Mouse (Mus musculus): ENCODE results near the gene Dnm1. TPM values are rescaled to one million over a fixed set of nuclear protein-coding genes. Genes with fewer than 3 reads are reported as not detected.

Gene Dnm1
- polyA plus RNA-seq, 1 experiment from 2014 or later, result 2.4 TPM

DNA sequence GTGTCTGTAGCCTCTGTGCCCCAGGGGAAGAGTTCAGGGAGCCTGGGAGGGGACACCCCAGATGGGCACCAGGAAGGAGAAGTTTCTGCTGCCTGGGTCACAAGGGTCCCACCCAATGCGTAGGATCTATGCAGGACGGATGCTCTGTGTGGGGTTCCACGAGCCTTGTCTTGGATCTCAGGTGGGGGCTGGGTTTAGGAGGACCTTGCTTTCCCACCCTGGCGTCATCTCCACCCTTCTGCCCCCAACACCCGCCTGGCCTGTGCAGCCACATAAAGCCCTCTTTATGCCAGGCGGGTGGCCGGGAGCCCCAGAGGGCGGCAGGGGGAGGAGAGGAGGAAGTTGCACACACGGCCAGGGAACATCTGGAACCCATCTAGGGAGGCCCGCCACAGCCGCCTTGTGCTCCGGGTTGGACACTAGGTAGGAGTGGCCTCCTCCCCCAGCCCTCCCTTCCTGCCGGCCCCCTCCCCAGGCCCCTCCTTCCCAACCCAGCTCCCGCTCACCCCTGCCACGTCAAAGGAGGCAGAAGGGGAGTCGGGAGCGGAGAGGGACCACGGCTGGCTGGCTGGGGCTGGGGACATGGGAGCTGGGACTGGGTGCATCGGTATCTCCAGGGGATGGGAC is 35.2 kb downstream of the Dnm1 start:
- H3K4me3 ChIP-seq, result peak overlapping the region; percentile 30
- WGBS (ENCODE audit: insufficient replicate concordance), result 10% methylated on average over 19 of the region's 19 CpGs
- no peaks in the 10 kb centered on the region for H3K9me3 ChIP-seq (replicated peaks)
- H3K4me2 ChIP-seq, result peak overlapping the region; percentile 36
- peak overlapping the region; percentile 59 for H3K27ac ChIP-seq
- peaks cover 23% of the 10 kb centered on the region; the same call in 1 of the 2 replicates for H3K4me1 ChIP-seq
- peak overlapping the region; percentile 54; the same call in 1 of the 2 replicates for H3K9ac ChIP-seq
- no peaks in the 10 kb centered on the region for H3K36me3 ChIP-seq
- H3K27me3 ChIP-seq (replicated peaks), result peaks cover 96% of the 10 kb centered on the region
- 0 out of 2 replicates have a peak, but pooled peaks have one; percentile 14 for ATAC-seq

- Histone ChIP-seq H3K27me3 (replicated peaks) (peaks cover 96% of the 10 kb centered on the region), H3K36me3 (no peaks in the 10 kb centered on the region), H3K4me3 (no peak overlapping the region), H3K9ac (no peak overlapping the region), H3K9me3 (replicated peaks) (no peaks in the 10 kb centered on the region), H3K27ac (peak overlapping the region; percentile 38; the same call in 1 of the 2 replicates), H3K4me1 (peaks cover 29% of the 10 kb centered on the region), H3K4me2 (no peak overlapping the region)
- no peak for ATAC-seq
- WGBS (ENCODE audit: insufficient replicate concordance), result 63% methylated on average over 20 of the region's 20 CpGs
Measured at GRCm38 (mm10) chr2:32316887-32317656, 36.1 kb downstream of the Dnm1 start.

DNA sequence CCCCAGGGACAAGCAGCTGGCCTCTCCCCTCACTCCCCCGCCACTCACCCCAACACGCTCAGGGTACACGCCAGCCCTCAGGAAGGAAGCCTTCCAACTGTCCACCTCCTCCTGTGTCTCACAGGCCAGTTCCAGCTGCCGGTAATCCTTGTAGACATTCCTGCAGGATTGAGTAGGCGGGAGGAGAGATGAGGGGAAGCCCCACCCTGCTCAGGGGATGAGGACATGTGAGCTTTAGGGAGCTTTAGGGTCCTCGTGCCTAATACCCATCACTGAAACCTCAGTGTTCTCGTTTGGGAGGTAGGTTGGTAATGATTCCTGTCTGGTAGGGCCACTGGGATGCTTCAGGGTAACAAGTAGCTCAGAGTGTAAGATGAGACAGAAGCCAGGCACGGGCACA is 37.4 kb downstream of the Dnm1 start:
- ATAC-seq, result no peak
- no peak overlapping the region for H3K27ac ChIP-seq
- peaks cover 40% of the 10 kb centered on the region for H3K4me1 ChIP-seq
- H3K9ac ChIP-seq, result no peak overlapping the region
- no peak overlapping the region for H3K4me2 ChIP-seq
- WGBS (ENCODE audit: insufficient replicate concordance), result 35% methylated on average over 8 of the region's 8 CpGs
- H3K4me3 ChIP-seq, result no peak overlapping the region
- H3K9me3 ChIP-seq (replicated peaks), result no peaks in the 10 kb centered on the region
- peaks cover 97% of the 10 kb centered on the region for H3K27me3 ChIP-seq (replicated peaks)
- H3K36me3 ChIP-seq, result no peaks in the 10 kb centered on the region

DNA sequence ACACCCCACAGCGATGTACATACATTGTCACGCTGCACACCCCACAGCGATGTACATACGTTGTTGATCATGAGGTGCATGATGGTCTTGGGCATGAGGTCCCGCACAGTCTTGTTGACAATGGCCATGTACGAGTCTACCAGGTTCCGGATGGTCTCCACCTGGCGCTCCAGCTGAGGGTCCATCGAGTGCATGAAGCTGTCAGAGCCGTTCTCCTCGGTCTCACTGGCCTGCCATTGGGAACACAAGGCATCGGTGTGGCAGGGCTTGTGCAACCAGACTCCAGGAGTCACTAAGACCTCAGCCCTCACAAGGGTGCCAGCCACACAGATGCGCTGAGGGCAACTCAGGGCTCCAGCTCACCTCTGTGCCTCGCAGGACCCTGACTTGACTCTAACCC is 38.3 kb downstream of the Dnm1 start:
- no peak overlapping the region for H3K4me3 ChIP-seq
- WGBS (ENCODE audit: insufficient replicate concordance), result 80% methylated on average over 14 of the region's 14 CpGs
- H3K9me3 ChIP-seq (replicated peaks), result no peaks in the 10 kb centered on the region
- ATAC-seq, result no peak
- peaks cover 96% of the 10 kb centered on the region for H3K27me3 ChIP-seq (replicated peaks)
- H3K9ac ChIP-seq, result no peak overlapping the region
- peaks cover 36% of the 10 kb centered on the region for H3K4me1 ChIP-seq
- no peak overlapping the region for H3K27ac ChIP-seq
- H3K4me2 ChIP-seq, result no peak overlapping the region
- no peaks in the 10 kb centered on the region for H3K36me3 ChIP-seq

- 1% methylated on average over 54 of the region's 56 CpGs for WGBS (ENCODE audit: insufficient replicate concordance)
- Histone ChIP-seq H3K27me3 (replicated peaks) (peaks cover 76% of the 10 kb centered on the region), H3K9me3 (replicated peaks) (no peaks in the 10 kb centered on the region), H3K36me3 (peaks cover 9% of the 10 kb centered on the region; the same call in 1 of the 2 replicates), H3K4me3 (peak overlapping the region; percentile 63), H3K4me2 (peak overlapping the region; percentile 100), H3K4me1 (peaks cover 25% of the 10 kb centered on the region), H3K27ac (no peak overlapping the region), H3K9ac (peak overlapping the region; percentile 68)
- ATAC-seq, result peak; percentile 78
Measured at GRCm38 (mm10) chr2:32312318-32312964, 40.7 kb downstream of the Dnm1 start.

DNA sequence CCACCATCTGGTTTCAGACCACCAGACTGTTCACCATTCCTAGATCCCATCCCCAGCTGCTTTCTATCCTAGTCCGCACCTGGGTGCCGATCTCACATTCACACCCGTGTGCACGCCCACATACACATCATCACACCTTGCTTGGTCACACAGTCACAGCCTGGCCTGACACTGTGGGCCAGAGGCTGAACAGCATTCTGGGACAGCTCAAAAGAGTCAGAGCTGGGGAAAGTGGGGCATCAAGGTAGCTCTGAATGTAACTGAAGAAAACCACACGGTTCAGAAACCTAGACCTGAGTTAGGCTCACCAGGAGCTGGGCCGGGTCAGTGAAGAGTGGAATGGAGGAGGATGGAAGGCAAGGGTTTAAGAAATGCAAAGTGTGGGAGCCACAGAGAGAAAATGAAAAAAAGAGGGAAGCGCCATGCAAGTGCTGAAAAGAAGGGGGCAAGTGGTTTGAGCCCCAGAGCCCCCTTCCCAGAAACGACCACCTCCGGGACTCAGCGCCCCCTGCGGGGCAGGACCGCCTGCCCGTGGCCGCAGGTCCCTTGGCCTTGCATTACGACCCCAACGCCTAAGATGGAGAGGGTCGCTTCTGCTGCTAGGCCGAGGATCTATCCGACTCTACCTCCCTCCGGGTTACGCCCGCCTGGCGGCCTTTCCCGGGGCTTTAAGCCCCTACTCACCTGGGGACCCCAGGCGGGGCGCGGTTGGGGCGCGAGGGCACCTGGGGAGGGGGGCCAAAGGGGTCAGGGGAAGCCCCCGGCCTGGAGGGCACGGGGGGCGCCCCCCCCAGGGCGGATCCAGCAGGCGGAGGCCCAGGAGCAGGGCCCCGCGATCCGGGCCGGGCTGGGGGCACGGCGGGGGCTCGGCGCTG is 41.5 kb downstream of the Dnm1 start:
- H3K9me3 ChIP-seq (replicated peaks), result no peaks in the 10 kb centered on the region
- ATAC-seq, result no peak
- peaks cover 16% of the 10 kb centered on the region for H3K36me3 ChIP-seq
- no peak overlapping the region for H3K27ac ChIP-seq
- peak overlapping the region; percentile 68 for H3K9ac ChIP-seq
- H3K27me3 ChIP-seq (replicated peaks), result peaks cover 68% of the 10 kb centered on the region
- H3K4me1 ChIP-seq, result peaks cover 24% of the 10 kb centered on the region
- H3K4me2 ChIP-seq, result peak overlapping the region; percentile 100
- H3K4me3 ChIP-seq, result peak overlapping the region; percentile 63
- WGBS (ENCODE audit: insufficient replicate concordance), result 13% methylated on average over 41 of the region's 42 CpGs

DNA sequence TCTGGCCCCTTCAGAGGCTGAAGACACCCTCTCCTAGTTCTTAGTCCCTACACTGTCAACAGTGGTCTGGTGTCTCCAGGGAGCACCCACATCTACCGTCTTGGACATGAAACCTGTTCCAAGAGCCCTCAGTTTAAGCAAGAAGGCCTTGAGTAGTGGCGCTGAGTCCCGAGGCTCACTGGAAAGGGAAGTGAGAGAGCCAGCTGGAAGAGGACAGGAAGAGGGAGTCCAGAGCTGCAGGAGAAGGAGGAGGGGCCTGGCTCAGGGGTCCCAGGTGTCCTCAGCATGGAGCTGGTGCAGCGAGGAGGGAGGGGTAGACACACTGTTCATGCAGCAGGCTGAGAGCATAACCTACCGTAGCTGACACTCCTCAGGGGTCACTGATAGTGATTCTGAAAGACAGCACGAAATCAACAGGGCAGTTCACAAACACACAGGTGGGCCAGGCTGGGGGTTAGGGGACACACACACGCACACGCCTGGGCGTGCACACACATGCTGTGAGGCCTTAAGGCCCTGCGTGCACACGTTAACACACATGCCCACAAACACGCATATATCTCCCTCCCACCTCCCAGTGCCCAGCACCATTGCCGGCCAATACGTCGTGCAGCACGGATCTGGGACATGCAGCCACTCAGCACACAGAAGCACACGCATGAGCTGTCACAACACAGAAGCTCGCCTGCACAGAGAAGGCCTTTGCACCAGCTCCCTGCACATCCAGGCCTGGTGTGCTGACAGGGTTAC is 42.9 kb downstream of the Dnm1 start:
- no peak for ATAC-seq
- H3K36me3 ChIP-seq, result peaks cover 30% of the 10 kb centered on the region
- H3K9me3 ChIP-seq (replicated peaks), result no peaks in the 10 kb centered on the region
- H3K9ac ChIP-seq, result no peak overlapping the region
- no peak overlapping the region for H3K27ac ChIP-seq
- 74% methylated on average over 18 of the region's 18 CpGs for WGBS (ENCODE audit: insufficient replicate concordance)
- peaks cover 54% of the 10 kb centered on the region for H3K27me3 ChIP-seq (replicated peaks)
- peaks cover 17% of the 10 kb centered on the region for H3K4me1 ChIP-seq
- no peak overlapping the region for H3K4me2 ChIP-seq
- no peak overlapping the region for H3K4me3 ChIP-seq

DNA sequence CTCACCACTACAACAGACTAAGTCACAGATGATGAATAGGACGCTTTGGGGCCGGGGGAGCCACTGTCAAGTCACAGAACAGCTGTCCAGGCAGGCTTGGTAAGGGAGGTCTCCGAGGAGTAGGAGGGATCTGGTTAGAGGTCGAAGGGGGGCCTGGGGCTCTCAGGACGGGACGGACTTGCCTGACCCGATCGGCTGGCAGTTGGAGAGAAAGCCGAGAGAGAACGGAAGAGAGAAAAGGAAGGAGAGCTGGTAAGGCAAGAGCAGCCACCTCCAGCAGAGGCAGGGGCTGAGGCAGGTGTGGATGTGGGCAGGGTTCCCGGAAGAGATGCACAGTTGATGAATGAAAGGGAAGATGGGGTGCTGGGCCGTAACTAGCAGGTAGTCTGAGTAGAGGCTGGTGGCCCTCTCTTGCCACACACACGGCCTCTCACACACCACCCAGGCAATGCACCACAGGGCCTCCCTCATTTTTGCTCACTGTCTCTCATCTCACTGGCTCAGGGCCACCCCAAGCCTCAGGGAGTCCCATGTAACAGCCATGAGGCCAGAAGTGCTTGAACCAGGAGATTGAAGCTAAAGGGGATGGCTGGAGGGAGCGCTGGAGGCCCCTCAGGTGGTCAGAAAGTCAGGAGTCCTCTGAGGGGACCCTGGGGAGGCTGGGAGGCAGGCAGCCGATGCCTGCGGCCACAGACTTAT is 44.1 kb downstream of the Dnm1 start:
- Histone ChIP-seq H3K27me3 (replicated peaks) (peaks cover 43% of the 10 kb centered on the region), H3K9me3 (replicated peaks) (no peaks in the 10 kb centered on the region), H3K36me3 (peaks cover 43% of the 10 kb centered on the region), H3K4me2 (no peak overlapping the region), H3K4me3 (no peak overlapping the region), H3K27ac (no peak overlapping the region), H3K4me1 (peaks cover 17% of the 10 kb centered on the region), H3K9ac (no peak overlapping the region)
- 87% methylated on average over 16 of the region's 16 CpGs for WGBS (ENCODE audit: insufficient replicate concordance)
- no peak for ATAC-seq

GRCm38 (mm10) chr2:32307941-32308760 is 45.0 kb downstream of the Dnm1 start:
- no peak overlapping the region for H3K27ac ChIP-seq
- H3K9me3 ChIP-seq (replicated peaks), result no peaks in the 10 kb centered on the region
- WGBS (ENCODE audit: insufficient replicate concordance), result 38% methylated on average over 8 of the region's 8 CpGs
- no peak overlapping the region for H3K4me2 ChIP-seq
- H3K4me3 ChIP-seq, result no peak overlapping the region
- no peak for ATAC-seq
- H3K4me1 ChIP-seq, result peaks cover 17% of the 10 kb centered on the region
- H3K27me3 ChIP-seq (replicated peaks), result peaks cover 36% of the 10 kb centered on the region
- no peak overlapping the region for H3K9ac ChIP-seq
- peaks cover 52% of the 10 kb centered on the region for H3K36me3 ChIP-seq

- ATAC-seq, result no peak
- H3K4me1 ChIP-seq, result peaks cover 14% of the 10 kb centered on the region
- H3K27me3 ChIP-seq (replicated peaks), result peaks cover 28% of the 10 kb centered on the region
- no peak overlapping the region for H3K4me3 ChIP-seq
- peaks cover 60% of the 10 kb centered on the region for H3K36me3 ChIP-seq
- no peak overlapping the region for H3K4me2 ChIP-seq
- no peak overlapping the region for H3K27ac ChIP-seq
- 82% methylated on average over 6 of the region's 6 CpGs for WGBS (ENCODE audit: insufficient replicate concordance)
- H3K9me3 ChIP-seq (replicated peaks), result no peaks in the 10 kb centered on the region
- H3K9ac ChIP-seq, result no peak overlapping the region
Measured at GRCm38 (mm10) chr2:32307247-32307798, 45.8 kb downstream of the Dnm1 start.
